Mouse (Mus musculus) adrenal gland, postnatal 36 days (tissue): ENCODE measurements around the gene Tmbim7. TPM values are rescaled to one million over a fixed set of nuclear protein-coding genes. Genes with fewer than 3 reads are reported as not detected.
A peak's percentile ranks its signal among the peaks of the same experiment; 100 is the strongest.
"Not testable (repeated sequence)": the region's sequence is repeated elsewhere in the genome, so short reads cannot be mapped to it uniquely, and the experiment has no call there.

Experiments
- DNase-seq, 2 experiments: peaks; one replicate each; pipeline ENCODE4 v3.0.0; 2021; ENCODE audit warnings: mixed read lengths in 1 of 2
- long read RNA-seq, 2 experiments: library from polyadenylated mRNA; stranded (forward); transcript quantifications; one replicate each; pipeline ENCODE4 v2.0.0; 2021; ENCODE audit warnings: borderline sequencing depth in 2 of 2
- total RNA-seq, 2 experiments: library from RNA; stranded (reverse); gene quantifications; 2 replicates each; pipeline ENCODE4 v1.2.3; 2021

The Tmbim7 gene
- total RNA-seq: not detected
- long read RNA-seq, experiment 1: 0 reads
- long read RNA-seq, experiment 2: 0 reads

GRCm38 (mm10) chr5:3650881-3651280, at the start of gene Tmbim7:
Tmbim7 (plus strand) TSS chr5:3651181.
- no peak for DNase-seq

GRCm38 (mm10) chr5:3607114-3607513, 43.9 kb upstream of the Tmbim7 start:
- DNase-seq: peak in 1 of 2 experiments; percentile 67

- DNase-seq: peak; percentile 13 to 36
Observed at GRCm38 (mm10) chr5:3609241-3609640, 41.7 kb upstream of the Tmbim7 start.

DNA sequence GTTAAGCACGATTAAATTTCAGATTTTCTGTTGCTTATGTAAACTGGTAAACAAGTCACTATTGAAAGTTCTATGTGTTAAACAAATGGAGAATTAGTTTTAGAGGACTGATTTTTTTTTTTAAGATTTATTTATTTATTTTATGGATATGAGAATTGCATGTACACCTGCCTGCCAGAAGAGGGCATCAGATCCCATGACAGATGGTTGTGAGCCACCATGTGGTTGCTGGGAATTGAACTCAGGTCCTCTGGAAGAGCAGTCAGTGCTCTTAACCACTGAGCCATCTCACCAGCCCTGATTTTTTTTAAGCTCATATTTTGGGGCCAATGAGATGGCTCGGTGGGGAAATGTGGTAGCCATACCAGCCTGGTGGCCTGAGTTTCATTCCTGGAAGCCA, 39.1 kb upstream of the Tmbim7 start:
- not testable (repeated sequence) for DNase-seq

GRCm38 (mm10) chr5:3620486-3620885, 30.5 kb upstream of the Tmbim7 start:
- DNase-seq: peak in 1 of 2 experiments; percentile 12

DNA sequence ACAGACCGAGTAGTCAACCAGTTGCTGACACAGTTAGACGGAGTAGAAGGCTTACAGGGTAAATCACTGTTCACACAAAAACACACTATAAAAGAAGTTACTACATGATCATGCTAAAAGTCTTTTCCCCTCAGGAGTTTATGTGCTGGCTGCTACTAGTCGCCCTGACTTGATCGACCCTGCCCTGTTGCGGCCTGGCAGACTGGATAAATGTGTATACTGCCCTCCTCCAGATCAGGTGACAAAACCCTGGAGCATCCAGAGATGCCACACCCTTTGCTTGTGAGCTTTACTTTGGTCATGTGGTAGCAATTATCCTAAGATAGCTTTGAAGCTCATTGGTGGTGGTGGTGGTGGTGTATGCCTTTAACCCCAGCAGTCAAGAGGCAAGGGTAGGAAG, 20.9 kb upstream of the Tmbim7 start:
- no peak for DNase-seq

GRCm38 (mm10) chr5:3631512-3632271, 19.3 kb upstream of the Tmbim7 start:
- no peak for DNase-seq

DNA sequence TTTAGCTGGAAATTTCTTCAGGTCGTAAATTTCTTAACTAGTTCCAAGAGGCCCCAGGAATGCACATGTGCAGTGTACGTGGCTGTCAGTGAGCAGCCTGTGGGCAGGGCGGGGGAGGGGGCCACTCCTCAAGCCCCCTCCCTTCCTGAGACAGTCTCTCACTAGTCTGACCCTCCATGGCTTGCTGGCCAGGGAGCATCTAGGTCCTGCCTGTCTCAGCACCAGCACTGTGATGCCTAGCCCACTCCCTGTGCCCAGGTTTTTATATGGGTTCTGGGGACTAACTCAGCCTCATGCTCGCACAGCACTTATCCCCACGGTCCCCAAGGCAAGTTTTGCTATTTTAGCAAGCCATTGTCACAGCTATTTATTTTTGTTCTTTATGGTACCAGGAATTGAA, 18.7 kb upstream of the Tmbim7 start:
- no peak for DNase-seq

DNA sequence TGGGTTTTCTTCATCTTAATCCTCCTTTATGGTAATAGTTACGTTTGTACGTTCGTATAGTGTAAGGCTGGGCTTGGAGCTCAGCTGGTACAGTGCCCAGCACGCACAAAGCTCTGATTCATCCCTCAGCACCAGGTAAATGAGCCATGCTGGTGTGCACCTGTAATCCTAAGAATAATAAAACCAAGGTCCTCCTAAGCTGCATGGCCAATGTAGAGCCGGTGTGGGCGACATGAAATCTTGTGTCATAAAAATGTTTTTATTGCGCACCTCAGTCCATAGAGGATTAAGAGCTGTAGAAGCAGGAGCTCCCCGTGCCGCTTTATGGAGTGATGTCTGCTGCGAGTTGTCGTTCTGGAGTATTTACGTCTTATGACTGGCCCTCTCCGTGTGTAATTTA, 17.7 kb upstream of the Tmbim7 start:
- DNase-seq: no peak

GRCm38 (mm10) chr5:3633951-3634350, 17.0 kb upstream of the Tmbim7 start:
- peak in 1 of 2 experiments; percentile 26 for DNase-seq

DNA sequence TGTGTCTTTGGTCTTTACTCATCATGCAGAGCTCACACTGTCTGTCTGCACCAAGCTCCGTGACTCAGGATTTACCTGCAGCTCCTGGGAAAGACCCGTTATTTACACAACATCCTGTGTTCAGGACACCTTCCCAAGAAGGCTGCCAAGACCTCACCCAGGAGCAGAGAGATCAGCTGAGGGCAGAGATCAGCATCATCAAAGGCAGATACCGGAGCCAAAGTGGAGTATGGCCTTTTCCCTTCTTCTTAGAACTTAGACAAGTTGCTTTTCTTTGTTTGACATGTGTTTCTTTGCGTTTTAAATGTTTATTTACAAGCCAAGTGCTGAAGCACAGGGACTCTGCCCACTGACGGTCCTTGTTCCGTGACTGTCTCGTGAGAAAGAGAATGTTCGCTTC, 15.7 kb upstream of the Tmbim7 start:
- no peak for DNase-seq

GRCm38 (mm10) chr5:3644621-3645020, 6.4 kb upstream of the Tmbim7 start:
- DNase-seq: no peak

GRCm38 (mm10) chr5:3645326-3645725, 5.7 kb upstream of the Tmbim7 start:
- no peak for DNase-seq

GRCm38 (mm10) chr5:3646539-3646938, 4.4 kb upstream of the Tmbim7 start:
- DNase-seq: no peak

- peak; percentile 75 to 78 for DNase-seq
Observed at GRCm38 (mm10) chr5:3646991-3647707, 3.8 kb upstream of the Tmbim7 start.

GRCm38 (mm10) chr5:3647708-3648121, 3.3 kb upstream of the Tmbim7 start:
- peak; percentile 92 to 94 for DNase-seq

DNA sequence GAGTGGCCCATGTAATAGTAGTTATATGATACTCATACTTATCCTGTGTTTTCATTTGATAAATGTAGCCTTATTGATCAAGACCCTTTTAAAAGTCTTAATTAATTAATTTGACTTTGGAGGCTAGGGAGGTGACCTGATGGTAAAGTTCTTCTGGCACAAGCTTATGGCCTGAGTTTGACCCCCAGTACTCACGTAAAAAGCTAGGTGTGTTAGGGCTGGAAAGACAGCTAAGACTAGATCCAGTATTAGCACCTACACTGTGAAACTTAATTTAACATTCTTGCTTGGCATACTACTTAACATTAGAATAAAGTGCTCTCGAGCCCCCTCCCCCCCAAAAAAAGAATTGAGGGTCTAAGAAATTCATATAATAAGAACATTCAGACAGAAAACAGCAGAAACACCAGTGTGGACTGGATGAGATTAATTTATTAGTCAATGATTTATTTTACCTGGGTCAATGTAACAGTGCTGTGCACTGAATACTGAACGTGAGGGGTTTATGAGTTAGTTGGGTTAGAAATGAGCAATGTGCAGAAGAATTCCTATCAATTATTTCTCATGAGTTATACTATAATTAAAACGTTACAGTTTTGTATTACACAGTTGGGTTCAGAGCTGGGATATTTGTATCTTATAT, 2.7 kb upstream of the Tmbim7 start:
- no peak for DNase-seq

DNA sequence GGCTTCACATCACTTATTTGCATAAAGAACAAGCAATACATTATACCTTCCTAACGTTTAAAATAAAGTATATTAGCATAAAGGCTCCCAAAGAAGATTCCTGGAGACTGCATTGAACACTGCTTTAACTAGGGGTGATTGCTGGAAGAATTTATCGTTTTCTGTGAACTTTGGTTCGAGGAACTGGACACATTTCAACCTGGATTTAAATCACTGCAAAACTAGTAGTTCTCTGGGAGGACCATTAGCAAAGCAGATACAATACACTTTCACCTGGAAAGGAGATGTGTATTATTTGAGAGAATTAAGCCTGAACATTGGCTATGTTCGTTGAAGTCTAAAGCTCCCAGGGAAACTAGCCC, 2.2 kb upstream of the Tmbim7 start:
- no peak for DNase-seq

GRCm38 (mm10) chr5:3651621-3652020, 640 bp downstream of the Tmbim7 start:
- no peak for DNase-seq

DNA sequence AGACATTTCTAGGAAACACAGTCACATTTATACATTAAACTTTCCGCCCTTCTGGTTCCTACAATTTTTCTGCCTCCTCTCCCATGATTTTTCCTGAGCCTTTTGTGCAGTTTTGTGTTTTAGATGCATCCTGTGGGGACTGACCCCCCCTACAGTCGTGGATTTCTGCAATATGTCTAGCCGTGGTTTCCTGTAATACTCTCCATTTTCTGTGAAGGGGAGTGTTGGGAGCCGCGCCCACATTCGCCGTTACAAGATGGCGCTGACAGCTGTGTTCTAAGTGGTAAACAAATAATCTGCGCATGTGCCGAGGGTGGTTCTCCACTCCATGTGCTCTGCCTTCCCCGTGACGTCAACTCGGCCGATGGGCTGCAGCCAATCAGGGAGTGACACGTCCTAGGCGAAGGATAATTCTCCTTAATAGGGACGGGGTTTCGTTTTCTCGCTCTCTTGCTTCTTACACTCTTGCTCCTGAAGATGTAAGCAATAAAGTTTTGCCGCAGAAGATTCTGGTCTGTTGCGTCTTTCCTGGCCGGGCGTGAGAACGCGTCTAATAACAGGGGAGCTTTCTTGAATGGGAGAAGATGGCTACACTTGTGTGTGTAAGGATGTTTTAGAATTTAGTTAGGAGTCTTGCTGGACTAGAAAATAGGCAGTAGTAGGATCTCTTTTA, 2.1 kb downstream of the Tmbim7 start:
- DNase-seq: not testable (repeated sequence)

GRCm38 (mm10) chr5:3653801-3654200, 2.8 kb downstream of the Tmbim7 start:
- no peak for DNase-seq

GRCm38 (mm10) chr5:3657085-3657484, 6.1 kb downstream of the Tmbim7 start, which contains the start of gene Gatad1:
Gatad1 (minus strand) TSS chr5:3657185.
- no peak for DNase-seq
